Mouse (Mus musculus) heart, embryonic 15.5 days (tissue): Measurements from ENCODE around the gene Nfic. TPM values are rescaled to one million over a fixed set of nuclear protein-coding genes. Genes with fewer than 3 reads are reported as not detected.

Source experiments
- ATAC-seq: fragments of 200-750 bp; cut with Nextera tagmentation; replicated peaks from 2 replicates; pipeline ENCODE4 v1.8.0; 2017; ENCODE audit warnings: low read depth, moderate TSS enrichment; ENCODE audit not compliant: insufficient number of reproducible peaks, insufficient read depth, low FRiP score
- H3K27ac ChIP-seq: fragments of 300-500 bp; sonication (generic); 2 replicates; pipeline ENCODE4 v1.5.1; 2015; ENCODE audit warnings: mild to moderate bottlenecking, inconsistent platforms
- H3K27me3 ChIP-seq: fragments of 300-500 bp; sonication (generic); 2 replicates; pipeline ENCODE4 v1.6.1; 2015; ENCODE audit warnings: inconsistent platforms
- H3K36me3 ChIP-seq: fragments of 300-500 bp; sonication (generic); 2 replicates; pipeline ENCODE4 v1.6.1; 2015; ENCODE audit warnings: mild to moderate bottlenecking, inconsistent platforms
- H3K4me1 ChIP-seq: fragments of 300-500 bp; sonication (generic); replicated peaks from 2 replicates; pipeline ENCODE4 v1.6.1; 2015; ENCODE audit warnings: inconsistent platforms
- H3K4me2 ChIP-seq: fragments of 300-500 bp; sonication (generic); 2 replicates; pipeline ENCODE4 v1.6.1; 2015; ENCODE audit warnings: inconsistent platforms, mild to moderate bottlenecking, moderate library complexity
- H3K4me3 ChIP-seq: fragments of 300-500 bp; sonication (generic); 2 replicates; pipeline ENCODE4 v1.5.1; 2015; ENCODE audit warnings: mild to moderate bottlenecking, inconsistent platforms
- H3K9ac ChIP-seq: fragments of 300-500 bp; sonication (generic); 2 replicates; pipeline ENCODE4 v1.6.1; 2015; ENCODE audit warnings: mild to moderate bottlenecking, inconsistent platforms
- H3K9me3 ChIP-seq: fragments of 300-500 bp; sonication (generic); replicated peaks from 2 replicates; pipeline ENCODE4 v1.6.1; 2016; ENCODE audit warnings: inconsistent platforms
- WGBS: fragments of 180-500 bp; shearing (Covaris S2); methylation state at CpG from one replicate; pipeline ENCODE4 v1.1.7; 2015; ENCODE audit warnings: mixed read lengths; 5-methylcytosine and 5-hydroxymethylcytosine counted together
- polyA plus RNA-seq: library from polyadenylated mRNA; unstranded; fragments of >200 nt; fragmentation: Nextera tagmentation; extraction: Ambion mirVana; gene quantifications from 2 replicates; pipeline ENCODE4 v1.2.1, GENCODE M21; 2015

The Nfic gene
- polyA plus RNA-seq, 1 experiment from 2014 or later, result 60.9 TPM

GRCm38 (mm10) chr10:81421797-81422100 is 33.7 kb downstream of the Nfic start:
- Histone ChIP-seq H3K9ac (no peak overlapping the region), H3K27me3 (no peaks in the 10 kb centered on the region), H3K9me3 (no peaks in the 10 kb centered on the region), H3K4me3 (no peak overlapping the region), H3K4me2 (no peak overlapping the region), H3K36me3 (peaks cover 7% of the 10 kb centered on the region; the same call in 1 of the 2 replicates), H3K27ac (no peak overlapping the region), H3K4me1 (peaks cover 75% of the 10 kb centered on the region)
- WGBS, result 74% methylated on average over 5 of the region's 5 CpGs
- no peak for ATAC-seq

- WGBS, result 83% methylated on average over 4 of the region's 4 CpGs
- Histone ChIP-seq H3K36me3 (peaks cover 7% of the 10 kb centered on the region; the same call in 1 of the 2 replicates), H3K9ac (no peak overlapping the region), H3K4me1 (peaks cover 76% of the 10 kb centered on the region), H3K4me3 (no peak overlapping the region), H3K27me3 (no peaks in the 10 kb centered on the region), H3K27ac (no peak overlapping the region), H3K9me3 (no peaks in the 10 kb centered on the region), H3K4me2 (no peak overlapping the region)
- no peak for ATAC-seq
Observed at GRCm38 (mm10) chr10:81421041-81421796, 34.2 kb downstream of the Nfic start.

GRCm38 (mm10) chr10:81420191-81420767 is 35.2 kb downstream of the Nfic start:
- Histone ChIP-seq H3K4me1 (peaks cover 78% of the 10 kb centered on the region), H3K27ac (no peak overlapping the region), H3K4me2 (no peak overlapping the region), H3K9me3 (no peaks in the 10 kb centered on the region), H3K9ac (no peak overlapping the region), H3K36me3 (peaks cover 7% of the 10 kb centered on the region; the same call in 1 of the 2 replicates), H3K4me3 (no peak overlapping the region), H3K27me3 (no peaks in the 10 kb centered on the region)
- 84% methylated on average over 40 of the region's 40 CpGs for WGBS
- no peak for ATAC-seq

- Histone ChIP-seq H3K4me2 (no peak overlapping the region), H3K9ac (no peak overlapping the region), H3K4me1 (peaks cover 78% of the 10 kb centered on the region), H3K4me3 (no peak overlapping the region), H3K36me3 (peaks cover 7% of the 10 kb centered on the region; the same call in 1 of the 2 replicates), H3K27me3 (no peaks in the 10 kb centered on the region), H3K9me3 (no peaks in the 10 kb centered on the region), H3K27ac (no peak overlapping the region)
- ATAC-seq, result no peak
- 92% methylated on average over 10 of the region's 10 CpGs for WGBS
Observed at GRCm38 (mm10) chr10:81419111-81419928, 36.1 kb downstream of the Nfic start.

- no peak for ATAC-seq
Observed at GRCm38 (mm10) chr10:81418216-81419070, 37.0 kb downstream of the Nfic start.

GRCm38 (mm10) chr10:81417227-81418215 is 37.9 kb downstream of the Nfic start:
- H3K27ac ChIP-seq, result peak overlapping the region; percentile 48
- peak overlapping the region; percentile 66 for H3K4me2 ChIP-seq
- H3K27me3 ChIP-seq, result no peaks in the 10 kb centered on the region
- peak overlapping the region; percentile 34 for H3K4me3 ChIP-seq
- peaks cover 85% of the 10 kb centered on the region for H3K4me1 ChIP-seq
- H3K9me3 ChIP-seq, result no peaks in the 10 kb centered on the region
- H3K36me3 ChIP-seq, result peaks cover 7% of the 10 kb centered on the region; the same call in 1 of the 2 replicates
- peak; percentile 7; the same call in 1 of the 2 replicates for ATAC-seq
- peak overlapping the region; percentile 41 for H3K9ac ChIP-seq
- 57% methylated on average over 12 of the region's 12 CpGs for WGBS

More at GRCm38 (mm10) chr10:81418216-81419070, 37.0 kb downstream of the Nfic start:
- no peak overlapping the region for H3K4me3 ChIP-seq
- no peak overlapping the region for H3K27ac ChIP-seq
- no peak overlapping the region for H3K4me2 ChIP-seq
- no peaks in the 10 kb centered on the region for H3K27me3 ChIP-seq
- peaks cover 7% of the 10 kb centered on the region; the same call in 1 of the 2 replicates for H3K36me3 ChIP-seq
- no peaks in the 10 kb centered on the region for H3K9me3 ChIP-seq
- WGBS, result 46% methylated on average over 11 of the region's 11 CpGs
- peaks cover 78% of the 10 kb centered on the region for H3K4me1 ChIP-seq
- H3K9ac ChIP-seq, result 0 out of 2 replicates have a peak overlapping the region, but pooled peaks have one; percentile 8

GRCm38 (mm10) chr10:81416581-81417226 is 38.7 kb downstream of the Nfic start:
- Histone ChIP-seq H3K27ac (peak overlapping the region; percentile 48), H3K4me2 (peak overlapping the region; percentile 66), H3K4me3 (peak overlapping the region; percentile 34), H3K4me1 (peaks cover 85% of the 10 kb centered on the region), H3K9me3 (no peaks in the 10 kb centered on the region), H3K9ac (peak overlapping the region; percentile 41), H3K36me3 (peaks cover 7% of the 10 kb centered on the region; the same call in 1 of the 2 replicates), H3K27me3 (no peaks in the 10 kb centered on the region)
- peak; percentile 41 for ATAC-seq
- 3% methylated on average over 26 of the region's 26 CpGs for WGBS

GRCm38 (mm10) chr10:81415549-81416310 is 39.7 kb downstream of the Nfic start:
- H3K4me1 ChIP-seq, result peaks cover 92% of the 10 kb centered on the region
- H3K36me3 ChIP-seq, result peaks cover 7% of the 10 kb centered on the region; the same call in 1 of the 2 replicates
- H3K27ac ChIP-seq, result peak overlapping the region; percentile 48
- no peak for ATAC-seq
- H3K9me3 ChIP-seq, result no peaks in the 10 kb centered on the region
- H3K4me2 ChIP-seq, result no peak overlapping the region
- H3K4me3 ChIP-seq, result no peak overlapping the region
- H3K27me3 ChIP-seq, result no peaks in the 10 kb centered on the region
- 72% methylated on average over 17 of the region's 17 CpGs for WGBS
- no peak overlapping the region for H3K9ac ChIP-seq

- 70% methylated on average over 5 of the region's 5 CpGs for WGBS
- H3K4me1 ChIP-seq, result peaks cover 95% of the 10 kb centered on the region
- peaks cover 2% of the 10 kb centered on the region; the same call in 1 of the 2 replicates for H3K36me3 ChIP-seq
- ATAC-seq, result no peak
- no peaks in the 10 kb centered on the region for H3K27me3 ChIP-seq
- no peaks in the 10 kb centered on the region for H3K9me3 ChIP-seq
- H3K4me3 ChIP-seq, result no peak overlapping the region
- H3K27ac ChIP-seq, result peak overlapping the region; percentile 98
- no peak overlapping the region for H3K4me2 ChIP-seq
- no peak overlapping the region for H3K9ac ChIP-seq
Observed at GRCm38 (mm10) chr10:81415146-81415545, 40.3 kb downstream of the Nfic start.
